Comparison of ENCODE assay signal across 8 mouse cellular contexts in the genomic region with DNA sequence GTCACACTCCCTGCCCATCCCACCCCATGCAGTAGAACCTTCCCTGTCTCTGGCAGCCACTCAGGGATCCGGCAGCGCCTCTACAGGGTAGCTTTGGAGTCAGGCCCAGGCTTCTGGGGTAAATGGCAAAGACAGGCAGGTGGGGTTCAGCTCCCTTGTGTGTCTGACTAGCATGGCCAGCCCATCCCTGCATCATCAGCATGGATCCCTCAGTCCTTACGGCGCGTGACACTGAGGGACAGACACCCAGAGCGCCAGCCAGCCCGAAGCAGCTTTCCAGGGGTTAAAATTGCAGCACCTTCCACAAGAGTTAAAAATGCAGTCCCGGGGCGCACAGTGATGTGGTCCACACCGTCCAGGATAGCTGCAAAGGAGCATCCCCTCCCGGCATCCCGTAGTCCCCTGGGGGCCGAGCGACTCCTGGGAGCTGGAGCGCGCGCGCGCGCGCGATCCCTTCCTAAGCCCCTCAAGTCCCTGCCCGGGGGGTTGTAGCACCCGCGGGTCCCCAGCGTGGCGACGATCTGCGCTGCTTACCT. TPM values are rescaled to one million over a fixed set of nuclear protein-coding genes. Genes with fewer than 3 reads are reported as not detected.
A peak's percentile ranks its signal among the peaks of the same experiment; 100 is the strongest.
DNase-seq lines count a peak whose midpoint lies in the region; ATAC-seq and TF ChIP-seq lines count a peak whose summit lies in the region.

No protein-coding gene starts in this region.

- H3K27ac ChIP-seq in layer of hippocampus, adult 2 months: peak overlapping the region; percentile 98
- H3K27ac ChIP-seq in forebrain, embryonic 10.5 days: peak overlapping the region; percentile 93
- H3K27ac ChIP-seq in intestine, embryonic 14.5 days (ENCODE audit: low read depth): no peak overlapping the region; the same call in 1 of the 2 replicates
- peak overlapping the region; percentile 70 for H3K27ac ChIP-seq in midbrain, embryonic 11.5 days (ENCODE audit: low read depth, low read length)

- WGBS in forebrain, embryonic 10.5 days: 2% methylated on average over 29 of the region's 29 CpGs
- WGBS in intestine, embryonic 14.5 days: 2% methylated on average over 29 of the region's 29 CpGs
- under 1% methylated on average over 29 of the region's 29 CpGs for WGBS in midbrain, embryonic 11.5 days

- H3K9ac ChIP-seq in intestine, embryonic 14.5 days (ENCODE audit: low read length): peak overlapping the region; percentile 61
- H3K9ac ChIP-seq in midbrain, embryonic 11.5 days (ENCODE audit: low read length): peak overlapping the region; percentile 76

- H3K4me1 ChIP-seq in forebrain, embryonic 10.5 days: peaks cover 79% of the 10 kb centered on the region
- peaks cover 30% of the 10 kb centered on the region for H3K4me1 ChIP-seq in intestine, embryonic 14.5 days (replicated peaks; ENCODE audit: control insufficient read depth, insufficient read depth, low read length)
- peaks cover 40% of the 10 kb centered on the region for H3K4me1 ChIP-seq in midbrain, embryonic 11.5 days (ENCODE audit: control insufficient read depth, insufficient read depth, low read length)

- DNase-seq in layer of hippocampus, adult 2 months (ENCODE audit: low spot score in 2 of 2): peak; percentile 51 to 56
- no peak for DNase-seq in layer of hippocampus, adult 11-12 months (ENCODE audit: low spot score)
- DNase-seq in brain, adult 2 months (ENCODE audit: low read depth, low spot score): peak; percentile 90
- peak; percentile 54 for DNase-seq in forebrain, embryonic 10.5 days (ENCODE audit: extremely low spot score, low spot score)
- peak; percentile 70 for DNase-seq in intestine, embryonic 14.5 days (ENCODE audit: low spot score)
- no peak for DNase-seq in midbrain, embryonic 11.5 days (ENCODE audit: low spot score, missing footprints)
- DNase-seq in ovary, adult 18-20 months (ENCODE audit: low spot score): no peak
- no peak for DNase-seq in gastrocnemius, postnatal 14 days

- H3K4me3 ChIP-seq in layer of hippocampus, adult 2 months: peak overlapping the region; percentile 87
- H3K4me3 ChIP-seq in forebrain, embryonic 10.5 days: peak overlapping the region; percentile 76
- peak overlapping the region; percentile 62 for H3K4me3 ChIP-seq in intestine, embryonic 14.5 days (ENCODE audit: low read depth, low read length)
- peak overlapping the region; percentile 51 for H3K4me3 ChIP-seq in midbrain, embryonic 11.5 days (ENCODE audit: low read depth, low read length)

- intact Hi-C loops in gastrocnemius, postnatal 14 days (cut with DNase I; ENCODE audit: low total_unique reads): no loop called here

- peaks cover 76% of the 10 kb centered on the region for H3K27me3 ChIP-seq in forebrain, embryonic 10.5 days (ENCODE audit: poor library complexity, severe bottlenecking)
- peaks cover 15% of the 10 kb centered on the region; the same call in 1 of the 2 replicates for H3K27me3 ChIP-seq in intestine, embryonic 14.5 days (replicated peaks; ENCODE audit: control insufficient read depth, insufficient read depth, low read length)
- H3K27me3 ChIP-seq in midbrain, embryonic 11.5 days (ENCODE audit: control insufficient read depth, insufficient read depth, low read length): no peaks in the 10 kb centered on the region; the same call in 1 of the 2 replicates

- H3K36me3 ChIP-seq in forebrain, embryonic 10.5 days (replicated peaks): no peaks in the 10 kb centered on the region
- H3K36me3 ChIP-seq in intestine, embryonic 14.5 days (ENCODE audit: control insufficient read depth, insufficient read depth, low read length): no peaks in the 10 kb centered on the region
- no peaks in the 10 kb centered on the region for H3K36me3 ChIP-seq in midbrain, embryonic 11.5 days (ENCODE audit: control insufficient read depth, insufficient read depth, low read length)

- peak overlapping the region; percentile 92 for H3K4me2 ChIP-seq in intestine, embryonic 14.5 days (ENCODE audit: low read length)
- peak overlapping the region; percentile 65 for H3K4me2 ChIP-seq in midbrain, embryonic 11.5 days

- ATAC-seq in intestine, embryonic 14.5 days (replicated peaks; ENCODE audit: low FRiP score, low TSS enrichment, low read depth): no peak
- ATAC-seq in midbrain, embryonic 11.5 days (ENCODE audit: low FRiP score): peak; percentile 19

- H3K9me3 ChIP-seq in forebrain, embryonic 10.5 days: no peaks in the 10 kb centered on the region
- H3K9me3 ChIP-seq in intestine, embryonic 14.5 days (ENCODE audit: control insufficient read depth, low read length): no peaks in the 10 kb centered on the region
- no peaks in the 10 kb centered on the region for H3K9me3 ChIP-seq in midbrain, embryonic 11.5 days (ENCODE audit: control insufficient read depth, low read length)

- peak; percentile 58 for TF ChIP-seq CTCF in layer of hippocampus, adult 2 months (conservative IDR thresholded peaks at IDR 0.05)

RNA-seq across cellular contexts. Expression of gene Coro2b, which starts 0.7 kb away (rescaled TPM):
- total RNA-seq in layer of hippocampus, adult 2 months (2021): 100 to 1,000 TPM; 226 to 243 TPM
- 9.7 and 10.0 TPM in 2 replicates for polyA plus RNA-seq in forebrain, embryonic 10.5 days (2016; fragmentation: Nextera tagmentation; extraction: Ambion mirVana)
- polyA plus RNA-seq in intestine, embryonic 14.5 days (2014; fragmentation: Nextera tagmentation; extraction: Ambion mirVana): 9.0 and 9.8 TPM in 2 replicates
- 15.3 and 15.7 TPM in 2 replicates for polyA plus RNA-seq in midbrain, embryonic 11.5 days (2014; fragmentation: Nextera tagmentation; extraction: Ambion mirVana)
- 10 to 100 TPM in 1 of 2 experiments, 1 to 10 TPM in 1; 8.2 to 11.4 TPM for total RNA-seq in gastrocnemius, postnatal 14 days (2021)

Comparison
In these comparisons a context has a peak if more than half of its experiments do, and no peak if none do; other contexts are left out.
1. DNase-seq: peak in layer of hippocampus, adult 2 months (2 of 2), brain, adult 2 months (single experiment), forebrain, embryonic 10.5 days (single experiment) and intestine, embryonic 14.5 days (single experiment); none in layer of hippocampus, adult 11-12 months (single experiment), midbrain, embryonic 11.5 days (single experiment), ovary, adult 18-20 months (single experiment) and gastrocnemius, postnatal 14 days (single experiment).
2. Peak in every context shown above with its lines, with median percentiles within 50 percentile points of each other: H3K4me3 ChIP-seq.